Mouse (Mus musculus): ENCODE results near the gene Thg1l. TPM values are rescaled to one million over a fixed set of nuclear protein-coding genes. Genes with fewer than 3 reads are reported as not detected.

The Thg1l gene
- total and polyA plus RNA-seq, 2 experiments from 2014 or later: 10.1 to 13.2 TPM

GRCm38 (mm10) chr11:45944643-45945156, 10.6 kb downstream of the Thg1l start, which contains the start of gene Lsm11:
Gene Lsm11 (minus strand): TSS chr11:45944935.
- H3K9ac ChIP-seq: peak within 1 kb of the TSS; percentile 73
- no peaks in the 10 kb centered on the region for H3K9me3 ChIP-seq (ENCODE audit: low read length)
- peak; percentile 90 for ATAC-seq
- H3K4me2 ChIP-seq (ENCODE audit: low read depth): peak within 1 kb of the TSS; percentile 79
- WGBS: 3% methylated on average over 55 of the region's 55 CpGs
- H3K27ac ChIP-seq (ENCODE audit: low read depth, low read length): peak within 1 kb of the TSS; percentile 58
- peak; percentile 98 for DNase-seq
- TF ChIP-seq CTCF (IDR thresholded peaks at IDR 0.05; ENCODE audit: low read depth): peak; percentile 100
- peaks cover 9% of the 10 kb centered on the region for H3K4me1 ChIP-seq (ENCODE audit: insufficient read depth)
- peaks cover 10% of the 10 kb centered on the region; the same call in 1 of the 2 replicates for H3K36me3 ChIP-seq (ENCODE audit: insufficient read depth)
- peak within 1 kb of the TSS; percentile 77 for H3K4me3 ChIP-seq (ENCODE audit: low read depth, low read length)
- H3K27me3 ChIP-seq (ENCODE audit: insufficient read depth, low read length): no peaks in the 10 kb centered on the region

GRCm38 (mm10) chr11:45943891-45944642, 11.2 kb downstream of the Thg1l start:
- no peak for TF ChIP-seq CTCF (IDR thresholded peaks at IDR 0.05; ENCODE audit: low read depth)
- H3K36me3 ChIP-seq (ENCODE audit: insufficient read depth): peaks cover 10% of the 10 kb centered on the region; the same call in 1 of the 2 replicates
- H3K4me2 ChIP-seq (ENCODE audit: low read depth): peak overlapping the region; percentile 79
- no peaks in the 10 kb centered on the region for H3K9me3 ChIP-seq (ENCODE audit: low read length)
- WGBS: 2% methylated on average over 47 of the region's 49 CpGs
- ATAC-seq (peak; percentile 49), DNase-seq (peak; percentile 61)
- H3K4me1 ChIP-seq (ENCODE audit: insufficient read depth): peaks cover 9% of the 10 kb centered on the region
- peak overlapping the region; percentile 73 for H3K9ac ChIP-seq
- peak overlapping the region; percentile 77 for H3K4me3 ChIP-seq (ENCODE audit: low read depth, low read length)
- H3K27ac ChIP-seq (ENCODE audit: low read depth, low read length): peak overlapping the region; percentile 58
- H3K27me3 ChIP-seq (ENCODE audit: insufficient read depth, low read length): no peaks in the 10 kb centered on the region

DNA sequence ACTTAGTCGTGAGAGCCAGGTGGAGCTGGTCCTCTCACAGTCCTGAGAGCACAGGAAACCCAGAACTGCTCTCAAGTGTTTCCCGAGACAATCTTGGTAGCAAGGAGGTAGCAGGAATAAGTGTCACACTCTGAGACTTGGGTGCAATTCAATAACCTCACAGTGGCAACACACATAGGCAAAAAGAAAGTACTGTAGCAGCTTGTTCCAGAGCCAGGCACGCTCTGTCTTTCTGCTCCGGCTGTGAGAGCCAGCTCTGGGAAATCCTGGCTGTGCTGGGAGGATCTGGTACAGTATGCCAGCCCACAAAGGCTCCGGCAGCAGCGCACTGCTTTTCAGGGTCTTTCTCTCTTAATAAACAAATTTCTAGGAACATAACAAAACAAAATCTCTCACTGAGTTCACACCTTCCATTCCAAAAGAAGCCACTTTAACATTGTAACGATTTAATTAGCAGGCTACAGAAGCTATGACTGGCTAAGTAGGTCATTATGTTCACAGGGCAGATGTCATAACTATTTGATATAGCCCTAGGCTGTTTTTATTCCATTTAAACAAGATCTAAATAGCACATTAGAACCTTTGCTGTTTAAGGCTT, 12.1 kb downstream of the Thg1l start:
- Histone ChIP-seq H3K27ac (ENCODE audit: low read depth, low read length) (no peak overlapping the region), H3K4me2 (ENCODE audit: low read depth) (peak overlapping the region; percentile 79), H3K4me1 (ENCODE audit: insufficient read depth) (peaks cover 9% of the 10 kb centered on the region), H3K27me3 (ENCODE audit: insufficient read depth, low read length) (no peaks in the 10 kb centered on the region), H3K36me3 (ENCODE audit: insufficient read depth) (peaks cover 3% of the 10 kb centered on the region; the same call in 1 of the 2 replicates), H3K9ac (peak overlapping the region; percentile 73), H3K4me3 (ENCODE audit: low read depth, low read length) (peak overlapping the region; percentile 77), H3K9me3 (ENCODE audit: low read length) (no peaks in the 10 kb centered on the region)
- no peak for TF ChIP-seq CTCF (IDR thresholded peaks at IDR 0.05; ENCODE audit: low read depth)
- ATAC-seq: peak; percentile 48
- WGBS: 22% methylated on average over 7 of the region's 7 CpGs
- peak; percentile 63 for DNase-seq

DNA sequence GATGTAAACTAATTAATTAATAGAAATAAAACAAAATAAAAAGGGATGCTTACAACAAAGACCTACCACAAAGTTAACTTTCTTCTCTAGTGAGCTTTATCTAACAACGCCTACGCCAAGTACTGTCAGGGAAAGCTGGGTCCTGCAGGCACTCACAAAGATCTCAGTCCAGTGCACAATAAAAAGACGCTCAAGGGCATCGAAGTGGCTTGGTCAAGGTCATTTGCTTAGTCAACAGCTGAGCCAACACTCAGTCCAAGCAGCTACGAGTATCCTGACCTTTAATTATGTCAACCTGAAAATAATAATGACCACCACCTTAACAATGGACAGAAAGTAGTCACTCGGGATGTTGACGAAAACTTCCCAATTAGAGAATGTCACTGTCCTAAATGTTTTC, 13.0 kb downstream of the Thg1l start:
- peaks cover 9% of the 10 kb centered on the region for H3K4me1 ChIP-seq (ENCODE audit: insufficient read depth)
- 86% methylated on average over 7 of the region's 7 CpGs for WGBS
- H3K9ac ChIP-seq: no peak overlapping the region
- no peak for DNase-seq
- H3K9me3 ChIP-seq (ENCODE audit: low read length): no peaks in the 10 kb centered on the region
- no peak overlapping the region for H3K4me3 ChIP-seq (ENCODE audit: low read depth, low read length)
- no peaks in the 10 kb centered on the region for H3K27me3 ChIP-seq (ENCODE audit: insufficient read depth, low read length)
- H3K36me3 ChIP-seq (ENCODE audit: insufficient read depth): peaks cover 3% of the 10 kb centered on the region; the same call in 1 of the 2 replicates
- H3K4me2 ChIP-seq (ENCODE audit: low read depth): 0 out of 2 replicates have a peak overlapping the region, but pooled peaks have one; percentile 79
- TF ChIP-seq CTCF (IDR thresholded peaks at IDR 0.05; ENCODE audit: low read depth): no peak
- no peak for ATAC-seq
- no peak overlapping the region for H3K27ac ChIP-seq (ENCODE audit: low read depth, low read length)

DNA sequence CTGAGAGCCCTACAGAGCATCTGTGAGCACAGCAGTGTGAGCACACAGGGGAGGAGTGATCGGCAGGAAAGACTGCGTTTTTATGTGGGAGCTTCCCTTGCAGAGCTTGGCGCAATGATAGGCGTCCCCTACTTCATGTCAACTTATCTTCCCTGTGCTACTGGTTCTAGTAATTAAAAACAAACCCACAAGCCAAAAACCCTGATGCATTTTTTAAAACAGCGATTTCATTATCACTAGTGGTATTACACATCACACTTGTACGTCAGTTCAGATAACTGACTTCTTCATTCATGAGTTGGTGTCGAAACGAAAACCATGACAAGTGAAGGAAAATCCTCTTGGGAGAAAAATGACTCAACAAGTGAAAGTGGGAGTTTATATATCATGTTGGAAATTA, 16.4 kb downstream of the Thg1l start:
- ATAC-seq (no peak), DNase-seq (no peak)
- Histone ChIP-seq H3K27me3 (ENCODE audit: insufficient read depth, low read length) (no peaks in the 10 kb centered on the region), H3K4me3 (ENCODE audit: low read depth, low read length) (no peak overlapping the region), H3K9ac (no peak overlapping the region), H3K4me2 (ENCODE audit: low read depth) (no peak overlapping the region), H3K36me3 (ENCODE audit: insufficient read depth) (peaks cover 25% of the 10 kb centered on the region), H3K9me3 (ENCODE audit: low read length) (no peaks in the 10 kb centered on the region), H3K4me1 (ENCODE audit: insufficient read depth) (peaks cover 9% of the 10 kb centered on the region), H3K27ac (ENCODE audit: low read depth, low read length) (no peak overlapping the region)
- WGBS: 78% methylated on average over 8 of the region's 8 CpGs
- TF ChIP-seq CTCF (IDR thresholded peaks at IDR 0.05; ENCODE audit: low read depth): no peak

GRCm38 (mm10) chr11:45937478-45937877, 17.8 kb downstream of the Thg1l start:
- WGBS: 91% methylated on average over 8 of the region's 8 CpGs
- H3K27ac ChIP-seq (ENCODE audit: low read depth, low read length): no peak overlapping the region
- ATAC-seq (no peak), DNase-seq (no peak)
- no peak for TF ChIP-seq CTCF (IDR thresholded peaks at IDR 0.05; ENCODE audit: low read depth)
- H3K4me3 ChIP-seq (ENCODE audit: low read depth, low read length): no peak overlapping the region
- peaks cover under 1% of the 10 kb centered on the region; the same call in 1 of the 2 replicates for H3K4me1 ChIP-seq (ENCODE audit: insufficient read depth)
- no peak overlapping the region for H3K9ac ChIP-seq
- no peaks in the 10 kb centered on the region for H3K9me3 ChIP-seq (ENCODE audit: low read length)
- H3K36me3 ChIP-seq (ENCODE audit: insufficient read depth): peaks cover 35% of the 10 kb centered on the region
- no peak overlapping the region for H3K4me2 ChIP-seq (ENCODE audit: low read depth)
- H3K27me3 ChIP-seq (ENCODE audit: insufficient read depth, low read length): no peaks in the 10 kb centered on the region

DNA sequence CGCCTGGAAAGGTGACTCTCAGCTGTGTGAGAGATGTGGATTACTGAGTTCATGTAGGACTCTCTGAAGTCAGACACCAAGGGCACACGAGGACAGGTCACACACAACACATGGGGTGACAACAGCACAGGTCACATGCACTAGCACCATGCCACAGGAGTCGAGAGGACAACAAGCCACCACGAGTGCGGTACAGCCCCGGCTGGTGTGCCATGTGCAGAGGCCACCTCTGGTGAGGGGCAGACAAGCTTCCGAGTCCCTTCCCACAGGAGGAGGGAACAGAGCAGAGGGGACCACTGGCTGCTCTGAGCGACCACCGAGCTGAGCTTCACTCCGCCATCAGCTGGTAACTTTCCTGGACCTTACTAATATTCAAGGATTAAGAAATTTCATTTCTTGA, 22.5 kb downstream of the Thg1l start:
- WGBS: 94% methylated on average over 10 of the region's 10 CpGs
- no peaks in the 10 kb centered on the region for H3K4me1 ChIP-seq (ENCODE audit: insufficient read depth)
- no peaks in the 10 kb centered on the region for H3K9me3 ChIP-seq (ENCODE audit: low read length)
- ATAC-seq: no peak
- no peak overlapping the region for H3K27ac ChIP-seq (ENCODE audit: low read depth, low read length)
- no peaks in the 10 kb centered on the region for H3K27me3 ChIP-seq (ENCODE audit: insufficient read depth, low read length)
- no peak overlapping the region for H3K4me2 ChIP-seq (ENCODE audit: low read depth)
- no peak for DNase-seq
- peaks cover 52% of the 10 kb centered on the region for H3K36me3 ChIP-seq (ENCODE audit: insufficient read depth)
- no peak overlapping the region for H3K4me3 ChIP-seq (ENCODE audit: low read depth, low read length)
- no peak overlapping the region for H3K9ac ChIP-seq
- TF ChIP-seq CTCF (IDR thresholded peaks at IDR 0.05; ENCODE audit: low read depth): no peak
